Mouse (Mus musculus): Measurements from ENCODE around the gene Krtap29-1. TPM values are rescaled to one million over a fixed set of nuclear protein-coding genes. Genes with fewer than 3 reads are reported as not detected.

Gene Krtap29-1
- polyA plus RNA-seq, 1 experiment from 2014 or later: not detected

GRCm38 (mm10) chr11:99982731-99983130 is 3.9 kb upstream of the Krtap29-1 start:
- ATAC-seq (ENCODE audit: low FRiP score) (no peak), DNase-seq (ENCODE audit: low spot score) (no peak)
- WGBS: 91% methylated on average over 9 of the region's 9 CpGs
- no peaks in the 10 kb centered on the region for H3K27me3 ChIP-seq (ENCODE audit: control insufficient read depth, insufficient read depth, low read length)
- no peak overlapping the region for H3K4me2 ChIP-seq (replicated peaks)
- H3K27ac ChIP-seq: no peak overlapping the region
- H3K9me3 ChIP-seq (ENCODE audit: control insufficient read depth, low read length): no peaks in the 10 kb centered on the region
- no peak overlapping the region for H3K9ac ChIP-seq
- H3K4me1 ChIP-seq (replicated peaks; ENCODE audit: control insufficient read depth, insufficient read depth, low read length): no peaks in the 10 kb centered on the region
- no peaks in the 10 kb centered on the region for H3K36me3 ChIP-seq (replicated peaks; ENCODE audit: control insufficient read depth, insufficient read depth)
- H3K4me3 ChIP-seq (replicated peaks; ENCODE audit: low read length): no peak overlapping the region

GRCm38 (mm10) chr11:99965961-99966360 is 12.9 kb downstream of the Krtap29-1 start:
- H3K4me2 ChIP-seq (replicated peaks): no peak overlapping the region
- WGBS: 80% methylated on average over 2 of the region's 2 CpGs
- no peak overlapping the region for H3K27ac ChIP-seq
- H3K9me3 ChIP-seq (ENCODE audit: control insufficient read depth, low read length): no peaks in the 10 kb centered on the region
- H3K4me1 ChIP-seq (replicated peaks; ENCODE audit: control insufficient read depth, insufficient read depth, low read length): no peaks in the 10 kb centered on the region
- ATAC-seq (ENCODE audit: low FRiP score) (no peak), DNase-seq (ENCODE audit: low spot score) (no peak)
- H3K9ac ChIP-seq: no peak overlapping the region
- no peaks in the 10 kb centered on the region for H3K36me3 ChIP-seq (replicated peaks; ENCODE audit: control insufficient read depth, insufficient read depth)
- H3K27me3 ChIP-seq (ENCODE audit: control insufficient read depth, insufficient read depth, low read length): no peaks in the 10 kb centered on the region
- H3K4me3 ChIP-seq (replicated peaks; ENCODE audit: low read length): no peak overlapping the region

GRCm38 (mm10) chr11:99964213-99964612 is 14.6 kb downstream of the Krtap29-1 start:
- no peak overlapping the region for H3K4me2 ChIP-seq (replicated peaks)
- no peak for DNase-seq (ENCODE audit: low spot score)
- ATAC-seq (ENCODE audit: low FRiP score): no peak
- H3K36me3 ChIP-seq (replicated peaks; ENCODE audit: control insufficient read depth, insufficient read depth): no peaks in the 10 kb centered on the region
- H3K9me3 ChIP-seq (ENCODE audit: control insufficient read depth, low read length): no peaks in the 10 kb centered on the region
- no peaks in the 10 kb centered on the region for H3K27me3 ChIP-seq (ENCODE audit: control insufficient read depth, insufficient read depth, low read length)
- H3K27ac ChIP-seq: no peak overlapping the region
- H3K4me3 ChIP-seq (replicated peaks; ENCODE audit: low read length): no peak overlapping the region
- H3K4me1 ChIP-seq (replicated peaks; ENCODE audit: control insufficient read depth, insufficient read depth, low read length): no peaks in the 10 kb centered on the region
- no peak overlapping the region for H3K9ac ChIP-seq
- WGBS: 44% methylated on average over 6 of the region's 6 CpGs

GRCm38 (mm10) chr11:99948175-99948574 is 30.7 kb downstream of the Krtap29-1 start, which contains the start of gene Krtap9-5:
Gene Krtap9-5, plus strand, starts transcription at chr11:99948475.
- ATAC-seq (ENCODE audit: low FRiP score) (no peak), DNase-seq (ENCODE audit: low spot score) (no peak)
- Histone ChIP-seq H3K4me1 (replicated peaks; ENCODE audit: control insufficient read depth, insufficient read depth, low read length) (no peaks in the 10 kb centered on the region), H3K27me3 (ENCODE audit: control insufficient read depth, insufficient read depth, low read length) (no peaks in the 10 kb centered on the region), H3K4me2 (replicated peaks) (no peak within 1 kb of the TSS), H3K36me3 (replicated peaks; ENCODE audit: control insufficient read depth, insufficient read depth) (no peaks in the 10 kb centered on the region), H3K9me3 (ENCODE audit: control insufficient read depth, low read length) (0 out of 2 replicates have a peak, but pooled peaks cover under 1% of the 10 kb centered on the region), H3K4me3 (replicated peaks; ENCODE audit: low read length) (no peak within 1 kb of the TSS), H3K27ac (no peak within 1 kb of the TSS), H3K9ac (no peak within 1 kb of the TSS)
- WGBS: 93% methylated on average over 2 of the region's 2 CpGs

GRCm38 (mm10) chr11:99937751-99938264 is 41.0 kb downstream of the Krtap29-1 start:
- DNase-seq (ENCODE audit: low spot score) (no peak), ATAC-seq (ENCODE audit: low FRiP score) (no peak)
- Histone ChIP-seq H3K4me3 (replicated peaks; ENCODE audit: low read length) (no peak overlapping the region), H3K27ac (no peak overlapping the region), H3K27me3 (ENCODE audit: control insufficient read depth, insufficient read depth, low read length) (no peaks in the 10 kb centered on the region), H3K9ac (no peak overlapping the region), H3K36me3 (replicated peaks; ENCODE audit: control insufficient read depth, insufficient read depth) (no peaks in the 10 kb centered on the region), H3K4me2 (replicated peaks) (no peak overlapping the region), H3K4me1 (replicated peaks; ENCODE audit: control insufficient read depth, insufficient read depth, low read length) (no peaks in the 10 kb centered on the region), H3K9me3 (ENCODE audit: control insufficient read depth, low read length) (no peaks in the 10 kb centered on the region)
- WGBS: 88% methylated on average over 9 of the region's 9 CpGs

GRCm38 (mm10) chr11:99935991-99936390 is 42.9 kb downstream of the Krtap29-1 start, which contains the start of gene Krtap31-2:
Gene Krtap31-2, plus strand, starts transcription at chr11:99936291.
- H3K9ac ChIP-seq: no peak within 1 kb of the TSS
- H3K4me3 ChIP-seq (replicated peaks; ENCODE audit: low read length): no peak within 1 kb of the TSS
- no peaks in the 10 kb centered on the region for H3K27me3 ChIP-seq (ENCODE audit: control insufficient read depth, insufficient read depth, low read length)
- no peaks in the 10 kb centered on the region for H3K4me1 ChIP-seq (replicated peaks; ENCODE audit: control insufficient read depth, insufficient read depth, low read length)
- 90% methylated on average over 1 of the region's 1 CpGs for WGBS
- DNase-seq (ENCODE audit: low spot score) (no peak), ATAC-seq (ENCODE audit: low FRiP score) (no peak)
- no peak within 1 kb of the TSS for H3K4me2 ChIP-seq (replicated peaks)
- H3K36me3 ChIP-seq (replicated peaks; ENCODE audit: control insufficient read depth, insufficient read depth): no peaks in the 10 kb centered on the region
- H3K27ac ChIP-seq: no peak within 1 kb of the TSS
- no peaks in the 10 kb centered on the region for H3K9me3 ChIP-seq (ENCODE audit: control insufficient read depth, low read length)

Other genes with a start within 250 kb of the Krtap29-1 start
- gene Gm14180, start 244.8 kb downstream of the Krtap29-1 start, polyA plus RNA-seq (2014; fragmentation: Nextera tagmentation; extraction: Ambion mirVana): not detected in 2 replicates
- gene Gm11595, start 206.1 kb downstream of the Krtap29-1 start, polyA plus RNA-seq (2014; fragmentation: Nextera tagmentation; extraction: Ambion mirVana): not detected in 2 replicates
- not detected in 2 replicates for gene Krtap4-8, start 198.3 kb downstream of the Krtap29-1 start, polyA plus RNA-seq (2014; fragmentation: Nextera tagmentation; extraction: Ambion mirVana)
- gene Krtap4-9, start 193.9 kb downstream of the Krtap29-1 start, polyA plus RNA-seq (2014; fragmentation: Nextera tagmentation; extraction: Ambion mirVana): not detected in 2 replicates
- gene Gm11596, start 185.6 kb downstream of the Krtap29-1 start, polyA plus RNA-seq (2014; fragmentation: Nextera tagmentation; extraction: Ambion mirVana): not detected in 2 replicates
- not detected in 2 replicates for gene Gm11569, start 180.1 kb downstream of the Krtap29-1 start, polyA plus RNA-seq (2014; fragmentation: Nextera tagmentation; extraction: Ambion mirVana)
- gene Gm11554, start 174.6 kb downstream of the Krtap29-1 start, polyA plus RNA-seq (2014; fragmentation: Nextera tagmentation; extraction: Ambion mirVana): not detected in 2 replicates
- not detected in 2 replicates for gene Krtap4-13, start 169.2 kb downstream of the Krtap29-1 start, polyA plus RNA-seq (2014; fragmentation: Nextera tagmentation; extraction: Ambion mirVana)
- not detected in 2 replicates for gene Gm11564, start 163.4 kb downstream of the Krtap29-1 start, polyA plus RNA-seq (2014; fragmentation: Nextera tagmentation; extraction: Ambion mirVana)
- not detected in 2 replicates for gene 2300003K06Rik, start 141.0 kb downstream of the Krtap29-1 start, polyA plus RNA-seq (2014; fragmentation: Nextera tagmentation; extraction: Ambion mirVana)
- not detected in 2 replicates for gene Krtap4-16, start 127.4 kb downstream of the Krtap29-1 start, polyA plus RNA-seq (2014; fragmentation: Nextera tagmentation; extraction: Ambion mirVana)
- gene Gm11568, start 121.1 kb downstream of the Krtap29-1 start, polyA plus RNA-seq (2014; fragmentation: Nextera tagmentation; extraction: Ambion mirVana): not detected in 2 replicates
- gene Gm11559, start 114.6 kb downstream of the Krtap29-1 start, polyA plus RNA-seq (2014; fragmentation: Nextera tagmentation; extraction: Ambion mirVana): not detected in 2 replicates
- not detected in 2 replicates for gene Krtap9-1, start 105.7 kb downstream of the Krtap29-1 start, polyA plus RNA-seq (2014; fragmentation: Nextera tagmentation; extraction: Ambion mirVana)
- not detected in 2 replicates for gene Gm11567, start 99.9 kb downstream of the Krtap29-1 start, polyA plus RNA-seq (2014; fragmentation: Nextera tagmentation; extraction: Ambion mirVana)
- gene Krtap31-1, start 71.1 kb downstream of the Krtap29-1 start, polyA plus RNA-seq (2014; fragmentation: Nextera tagmentation; extraction: Ambion mirVana): not detected in 2 replicates
- not detected in 2 replicates for gene Gm11565, start 64.3 kb downstream of the Krtap29-1 start, polyA plus RNA-seq (2014; fragmentation: Nextera tagmentation; extraction: Ambion mirVana)
- gene Krtap31-2, start 42.8 kb downstream of the Krtap29-1 start, polyA plus RNA-seq (2014; fragmentation: Nextera tagmentation; extraction: Ambion mirVana): not detected in 2 replicates
- gene Krtap9-5, start 30.6 kb downstream of the Krtap29-1 start, polyA plus RNA-seq (2014; fragmentation: Nextera tagmentation; extraction: Ambion mirVana): not detected in 2 replicates
- 0.16 and 0.29 TPM in 2 replicates for gene Krtap16-1, start 7.5 kb upstream of the Krtap29-1 start, polyA plus RNA-seq (2014; fragmentation: Nextera tagmentation; extraction: Ambion mirVana)
- 0.86 and 1.5 TPM in 2 replicates for gene Krtap17-1, start 14.9 kb upstream of the Krtap29-1 start, polyA plus RNA-seq (2014; fragmentation: Nextera tagmentation; extraction: Ambion mirVana)
- gene Krt33a, start 37.2 kb upstream of the Krtap29-1 start, polyA plus RNA-seq (2014; fragmentation: Nextera tagmentation; extraction: Ambion mirVana): not detected in 2 replicates
- gene Krt33b, start 50.8 kb upstream of the Krtap29-1 start, polyA plus RNA-seq (2014; fragmentation: Nextera tagmentation; extraction: Ambion mirVana): 0.13 TPM in 1 of 2 replicates, not detected in the other
- not detected in 2 replicates for gene Krt34, start 62.5 kb upstream of the Krtap29-1 start, polyA plus RNA-seq (2014; fragmentation: Nextera tagmentation; extraction: Ambion mirVana)
- gene Krt31, start 71.5 kb upstream of the Krtap29-1 start, polyA plus RNA-seq (2014; fragmentation: Nextera tagmentation; extraction: Ambion mirVana): not detected in 2 replicates
- gene Krt32, start 109.2 kb upstream of the Krtap29-1 start, polyA plus RNA-seq (2014; fragmentation: Nextera tagmentation; extraction: Ambion mirVana): not detected in 2 replicates
- gene Krt35, start 117.2 kb upstream of the Krtap29-1 start, polyA plus RNA-seq (2014; fragmentation: Nextera tagmentation; extraction: Ambion mirVana): not detected in 2 replicates
- not detected in 2 replicates for gene Krt36, start 126.6 kb upstream of the Krtap29-1 start, polyA plus RNA-seq (2014; fragmentation: Nextera tagmentation; extraction: Ambion mirVana)
- gene Krt13, start 142.5 kb upstream of the Krtap29-1 start, polyA plus RNA-seq (2014; fragmentation: Nextera tagmentation; extraction: Ambion mirVana): not detected in 2 replicates
- gene Krt15, start 156.9 kb upstream of the Krtap29-1 start, polyA plus RNA-seq (2014; fragmentation: Nextera tagmentation; extraction: Ambion mirVana): 0.15 and 0.16 TPM in 2 replicates
- 0.87 and 0.90 TPM in 2 replicates for gene Krt19, start 169.6 kb upstream of the Krtap29-1 start, polyA plus RNA-seq (2014; fragmentation: Nextera tagmentation; extraction: Ambion mirVana)
- not detected in 2 replicates for gene Krt9, start 214.2 kb upstream of the Krtap29-1 start, polyA plus RNA-seq (2014; fragmentation: Nextera tagmentation; extraction: Ambion mirVana)
- 0.23 TPM in 1 of 2 replicates, not detected in the other for gene Krt14, start 228.5 kb upstream of the Krtap29-1 start, polyA plus RNA-seq (2014; fragmentation: Nextera tagmentation; extraction: Ambion mirVana)